Mouse (Mus musculus): ENCODE measurements around the gene 1700013G24Rik. TPM values are rescaled to one million over a fixed set of nuclear protein-coding genes. Genes with fewer than 3 reads are reported as not detected.

Gene 1700013G24Rik
- polyA plus RNA-seq, 1 experiment from 2014 or later: not detected

- H3K4me3 ChIP-seq (ENCODE audit: low read depth, low read length): no peak overlapping the region
- no peak overlapping the region for H3K9ac ChIP-seq (ENCODE audit: low read length)
- no peaks in the 10 kb centered on the region for H3K36me3 ChIP-seq (ENCODE audit: control insufficient read depth, insufficient read depth, low read length)
- no peak for DNase-seq (ENCODE audit: low spot score)
- 54% methylated on average over 6 of the region's 6 CpGs for WGBS
- H3K4me2 ChIP-seq (ENCODE audit: low read depth): no peak overlapping the region
- peaks cover 54% of the 10 kb centered on the region for H3K4me1 ChIP-seq (ENCODE audit: control insufficient read depth, insufficient read depth, low read length)
- no peaks in the 10 kb centered on the region for H3K27me3 ChIP-seq (ENCODE audit: control insufficient read depth, insufficient read depth, low read length)
- no peaks in the 10 kb centered on the region for H3K9me3 ChIP-seq (ENCODE audit: control insufficient read depth, low read length)
- no peak for ATAC-seq (ENCODE audit: insufficient read depth, low FRiP score, low TSS enrichment)
- no peak overlapping the region for H3K27ac ChIP-seq (ENCODE audit: low read depth, low read length)
These were observed 24.5 kb downstream of the 1700013G24Rik start for GRCm38 (mm10) chr4:137477611-137478010.

GRCm38 (mm10) chr4:137478306-137478705 is 25.2 kb downstream of the 1700013G24Rik start:
- DNase-seq (ENCODE audit: low spot score) (no peak), ATAC-seq (ENCODE audit: insufficient read depth, low FRiP score, low TSS enrichment) (no peak)
- Histone ChIP-seq H3K27me3 (ENCODE audit: control insufficient read depth, insufficient read depth, low read length) (no peaks in the 10 kb centered on the region), H3K4me3 (ENCODE audit: low read depth, low read length) (no peak overlapping the region), H3K27ac (ENCODE audit: low read depth, low read length) (no peak overlapping the region), H3K4me2 (ENCODE audit: low read depth) (no peak overlapping the region), H3K4me1 (ENCODE audit: control insufficient read depth, insufficient read depth, low read length) (peaks cover 55% of the 10 kb centered on the region), H3K36me3 (ENCODE audit: control insufficient read depth, insufficient read depth, low read length) (no peaks in the 10 kb centered on the region), H3K9ac (ENCODE audit: low read length) (no peak overlapping the region), H3K9me3 (ENCODE audit: control insufficient read depth, low read length) (no peaks in the 10 kb centered on the region)
- 63% methylated on average over 5 of the region's 5 CpGs for WGBS

GRCm38 (mm10) chr4:137479757-137480156 is 26.7 kb downstream of the 1700013G24Rik start:
- Histone ChIP-seq H3K4me2 (ENCODE audit: low read depth) (no peak overlapping the region), H3K4me3 (ENCODE audit: low read depth, low read length) (no peak overlapping the region), H3K4me1 (ENCODE audit: control insufficient read depth, insufficient read depth, low read length) (peaks cover 59% of the 10 kb centered on the region), H3K27me3 (ENCODE audit: control insufficient read depth, insufficient read depth, low read length) (no peaks in the 10 kb centered on the region), H3K27ac (ENCODE audit: low read depth, low read length) (no peak overlapping the region), H3K9me3 (ENCODE audit: control insufficient read depth, low read length) (no peaks in the 10 kb centered on the region), H3K9ac (ENCODE audit: low read length) (no peak overlapping the region), H3K36me3 (ENCODE audit: control insufficient read depth, insufficient read depth, low read length) (no peaks in the 10 kb centered on the region)
- ATAC-seq (ENCODE audit: insufficient read depth, low FRiP score, low TSS enrichment) (no peak), DNase-seq (ENCODE audit: low spot score) (no peak)
- WGBS: 5% methylated on average over 6 of the region's 6 CpGs

GRCm38 (mm10) chr4:137480191-137480992 is 27.3 kb downstream of the 1700013G24Rik start:
- WGBS: 9% methylated on average over 18 of the region's 19 CpGs
- H3K4me1 ChIP-seq (ENCODE audit: control insufficient read depth, insufficient read depth, low read length): peaks cover 64% of the 10 kb centered on the region
- H3K36me3 ChIP-seq (ENCODE audit: control insufficient read depth, insufficient read depth, low read length): no peaks in the 10 kb centered on the region
- H3K9ac ChIP-seq (ENCODE audit: low read length): no peak overlapping the region
- ATAC-seq (ENCODE audit: insufficient read depth, low FRiP score, low TSS enrichment) (no peak), DNase-seq (ENCODE audit: low spot score) (no peak)
- no peak overlapping the region for H3K4me3 ChIP-seq (ENCODE audit: low read depth, low read length)
- H3K27ac ChIP-seq (ENCODE audit: low read depth, low read length): no peak overlapping the region
- no peaks in the 10 kb centered on the region for H3K9me3 ChIP-seq (ENCODE audit: control insufficient read depth, low read length)
- H3K27me3 ChIP-seq (ENCODE audit: control insufficient read depth, insufficient read depth, low read length): no peaks in the 10 kb centered on the region
- no peak overlapping the region for H3K4me2 ChIP-seq (ENCODE audit: low read depth)

GRCm38 (mm10) chr4:137480993-137481340 is 27.9 kb downstream of the 1700013G24Rik start:
- WGBS: 24% methylated on average over 1 of the region's 1 CpGs

GRCm38 (mm10) chr4:137481381-137482030 is 28.4 kb downstream of the 1700013G24Rik start:
- ATAC-seq (ENCODE audit: insufficient read depth, low FRiP score, low TSS enrichment) (no peak), DNase-seq (ENCODE audit: low spot score) (no peak)
- Histone ChIP-seq H3K4me3 (ENCODE audit: low read depth, low read length) (no peak overlapping the region), H3K27ac (ENCODE audit: low read depth, low read length) (no peak overlapping the region), H3K4me2 (ENCODE audit: low read depth) (no peak overlapping the region), H3K9me3 (ENCODE audit: control insufficient read depth, low read length) (no peaks in the 10 kb centered on the region), H3K9ac (ENCODE audit: low read length) (no peak overlapping the region), H3K27me3 (ENCODE audit: control insufficient read depth, insufficient read depth, low read length) (no peaks in the 10 kb centered on the region), H3K4me1 (ENCODE audit: control insufficient read depth, insufficient read depth, low read length) (peaks cover 71% of the 10 kb centered on the region), H3K36me3 (ENCODE audit: control insufficient read depth, insufficient read depth, low read length) (no peaks in the 10 kb centered on the region)
- WGBS: 36% methylated on average over 13 of the region's 13 CpGs

More at GRCm38 (mm10) chr4:137480993-137481340, 27.9 kb downstream of the 1700013G24Rik start:
- no peak overlapping the region for H3K4me2 ChIP-seq (ENCODE audit: low read depth)
- no peaks in the 10 kb centered on the region for H3K9me3 ChIP-seq (ENCODE audit: control insufficient read depth, low read length)
- ATAC-seq (ENCODE audit: insufficient read depth, low FRiP score, low TSS enrichment) (no peak), DNase-seq (ENCODE audit: low spot score) (no peak)
- no peaks in the 10 kb centered on the region for H3K36me3 ChIP-seq (ENCODE audit: control insufficient read depth, insufficient read depth, low read length)
- H3K4me3 ChIP-seq (ENCODE audit: low read depth, low read length): no peak overlapping the region
- no peaks in the 10 kb centered on the region for H3K27me3 ChIP-seq (ENCODE audit: control insufficient read depth, insufficient read depth, low read length)
- H3K9ac ChIP-seq (ENCODE audit: low read length): no peak overlapping the region
- H3K27ac ChIP-seq (ENCODE audit: low read depth, low read length): no peak overlapping the region
- peaks cover 70% of the 10 kb centered on the region for H3K4me1 ChIP-seq (ENCODE audit: control insufficient read depth, insufficient read depth, low read length)

GRCm38 (mm10) chr4:137483871-137484270 is 30.8 kb downstream of the 1700013G24Rik start:
- H3K4me2 ChIP-seq (ENCODE audit: low read depth): no peak overlapping the region
- no peak overlapping the region for H3K4me3 ChIP-seq (ENCODE audit: low read depth, low read length)
- no peaks in the 10 kb centered on the region for H3K9me3 ChIP-seq (ENCODE audit: control insufficient read depth, low read length)
- no peak overlapping the region for H3K9ac ChIP-seq (ENCODE audit: low read length)
- DNase-seq (ENCODE audit: low spot score) (no peak), ATAC-seq (ENCODE audit: insufficient read depth, low FRiP score, low TSS enrichment) (no peak)
- WGBS: 80% methylated on average over 16 of the region's 16 CpGs
- H3K36me3 ChIP-seq (ENCODE audit: control insufficient read depth, insufficient read depth, low read length): no peaks in the 10 kb centered on the region
- no peaks in the 10 kb centered on the region for H3K27me3 ChIP-seq (ENCODE audit: control insufficient read depth, insufficient read depth, low read length)
- H3K27ac ChIP-seq (ENCODE audit: low read depth, low read length): no peak overlapping the region
- H3K4me1 ChIP-seq (ENCODE audit: control insufficient read depth, insufficient read depth, low read length): peaks cover 78% of the 10 kb centered on the region

- Histone ChIP-seq H3K4me2 (ENCODE audit: low read depth) (no peak overlapping the region), H3K9me3 (ENCODE audit: control insufficient read depth, low read length) (no peaks in the 10 kb centered on the region), H3K27ac (ENCODE audit: low read depth, low read length) (no peak overlapping the region), H3K4me3 (ENCODE audit: low read depth, low read length) (no peak overlapping the region), H3K27me3 (ENCODE audit: control insufficient read depth, insufficient read depth, low read length) (no peaks in the 10 kb centered on the region), H3K36me3 (ENCODE audit: control insufficient read depth, insufficient read depth, low read length) (no peaks in the 10 kb centered on the region), H3K4me1 (ENCODE audit: control insufficient read depth, insufficient read depth, low read length) (peaks cover 80% of the 10 kb centered on the region), H3K9ac (ENCODE audit: low read length) (no peak overlapping the region)
- no peak for ATAC-seq (ENCODE audit: insufficient read depth, low FRiP score, low TSS enrichment)
- WGBS: 73% methylated on average over 7 of the region's 7 CpGs
- no peak for DNase-seq (ENCODE audit: low spot score)
These were observed 31.5 kb downstream of the 1700013G24Rik start for GRCm38 (mm10) chr4:137484586-137484985.

Data from neural tube, embryonic 11.5 days (tissue).